Mouse (Mus musculus): Measurements from ENCODE around the gene Gm7714.
"Not testable (repeated sequence)": the region's sequence is repeated elsewhere in the genome, so short reads cannot be mapped to it uniquely, and the experiment has no call there.

The Gm7714 gene

GRCm38 (mm10) chr5:88268619-88269018 lies at the start of gene Gm7714:
TSS of gene Gm7714 (plus strand) at chr5:88268919.
- no peak for DNase-seq (ENCODE audit: low spot score)

- DNase-seq (ENCODE audit: low spot score), result no peak
Measured at GRCm38 (mm10) chr5:88256475-88256874, 12.2 kb upstream of the Gm7714 start.

GRCm38 (mm10) chr5:88311307-88311706 lies 42.6 kb downstream of the Gm7714 start:
- DNase-seq (ENCODE audit: low spot score), result not testable (repeated sequence)

- DNase-seq (ENCODE audit: low spot score), result no peak
Measured at GRCm38 (mm10) chr5:88317012-88317411, 48.3 kb downstream of the Gm7714 start, which contains the start of gene Prol1. TSS of gene Prol1 (plus strand) at chr5:88317312.
